Mouse (Mus musculus): ENCODE measurements around the gene Fgfr2.

GRCm38 (mm10) chr7:130278000-130278737 is 2845.0 kb downstream of the Fgfr2 start:
- TF ChIP-seq CTCF (IDR thresholded peaks at IDR 0.05; ENCODE audit: insufficient read depth, low read length), result no peak
- no peak for TF ChIP-seq POLR2A (IDR thresholded peaks at IDR 0.05; ENCODE audit: borderline replicate concordance, extremely low read depth, low read depth, low read length)
